ENCODE assay signal across 9 mouse cellular contexts in genomic region chr5:16199816-16200215, GRCm38 (mm10).
DNase-seq lines count a peak whose midpoint lies in the region; ATAC-seq and TF ChIP-seq lines count a peak whose summit lies in the region.
"Had no signal": no experiment of that assay in that cellular context is flagged by ENCODE, and none has a peak within 500 bp of the region (broad histone marks: within the 10 kb centered on the region; RNA-seq: fewer than 3 reads in every experiment).

No protein-coding gene starts in this region.

- H3K4me3 ChIP-seq in left cerebral cortex, adult 2 months = no peak overlapping the region
- no peak overlapping the region for H3K4me3 ChIP-seq in midbrain, postnatal 0 days (ENCODE audit: low read depth, low read length)
- H3K4me3 ChIP-seq: embryonic facial prominence, embryonic 15.5 days; heart, embryonic 15.5 days had no signal

- 42% methylated on average over 2 of the region's 2 CpGs for WGBS in midbrain, postnatal 0 days

- H3K27ac ChIP-seq in left cerebral cortex, adult 2 months = no peak overlapping the region
- no peak overlapping the region for H3K27ac ChIP-seq in midbrain, postnatal 0 days (ENCODE audit: low read depth, low read length)
- H3K27ac ChIP-seq: embryonic facial prominence, embryonic 15.5 days; heart, embryonic 15.5 days had no signal

- TF ChIP-seq CTCF in left cerebral cortex, adult 2 months (IDR thresholded peaks at IDR 0.05) = peak; percentile 28
- TF ChIP-seq CTCF in midbrain, postnatal 0 days (IDR thresholded peaks at IDR 0.05) = peak; percentile 59

- no peaks in the 10 kb centered on the region for H3K36me3 ChIP-seq in midbrain, postnatal 0 days (ENCODE audit: insufficient read depth, low read length)
- H3K36me3 ChIP-seq: embryonic facial prominence, embryonic 15.5 days; heart, embryonic 15.5 days had no signal

- no peak for ATAC-seq in midbrain, postnatal 0 days (ENCODE audit: low FRiP score)
- ATAC-seq in activated CD4-positive, CD25-positive, alpha-beta regulatory T cell, adult 4 months = no peak

- H3K9ac ChIP-seq in midbrain, postnatal 0 days (replicated peaks; ENCODE audit: low read length, poor library complexity, severe bottlenecking) = no peak overlapping the region
- H3K9ac ChIP-seq: embryonic facial prominence, embryonic 15.5 days; heart, embryonic 15.5 days had no signal

- no peaks in the 10 kb centered on the region for H3K27me3 ChIP-seq in midbrain, postnatal 0 days (ENCODE audit: insufficient read depth, low read length)
- H3K27me3 ChIP-seq: embryonic facial prominence, embryonic 15.5 days; heart, embryonic 15.5 days had no signal

- H3K4me2 ChIP-seq in midbrain, postnatal 0 days (ENCODE audit: low read depth, low read length, poor library complexity, severe bottlenecking) = no peak overlapping the region
- H3K4me2 ChIP-seq: embryonic facial prominence, embryonic 15.5 days; heart, embryonic 15.5 days had no signal

- intact Hi-C loops in left cerebral cortex, adult 2 months (cut with DNase I) = loop anchor here (10.0 kb wide), 1 partner anchor 355 kb away; no protein-coding TSS in a partner anchor
- intact Hi-C loops in heart, postnatal 36 days (cut with DNase I) = loop anchor here (5.0 kb wide), 1 partner anchor 363 kb away; no protein-coding TSS in a partner anchor

- H3K4me1 ChIP-seq in midbrain, postnatal 0 days (ENCODE audit: insufficient read depth, low read length) = no peaks in the 10 kb centered on the region
- H3K4me1 ChIP-seq: embryonic facial prominence, embryonic 15.5 days; heart, embryonic 15.5 days had no signal

- DNase-seq in left cerebral cortex, adult 2 months (ENCODE audit: extremely low spot score in 1 of 2, low spot score in 2 of 2) = no peak
- no peak for DNase-seq in left cerebral cortex, adult 18-20 months (ENCODE audit: low spot score in 2 of 2)
- DNase-seq in ZHBTc4 (ENCODE audit: low read depth, low spot score) = peak; percentile 26
- peak; percentile 59 for DNase-seq in embryo, embryonic 10.5 days (ENCODE audit: low spot score)
- peak; percentile 48 for DNase-seq in midbrain, postnatal 0 days (ENCODE audit: low spot score)
- DNase-seq in heart, postnatal 36 days = no peak

- no peaks in the 10 kb centered on the region for H3K9me3 ChIP-seq in midbrain, postnatal 0 days (ENCODE audit: low read length)
- H3K9me3 ChIP-seq: embryonic facial prominence, embryonic 15.5 days; heart, embryonic 15.5 days had no signal

Comparison
In these comparisons a context has a peak if more than half of its experiments do, and no peak if none do; other contexts are left out.
1. DNase-seq: peak in ZHBTc4 (single experiment), embryo, embryonic 10.5 days (single experiment) and midbrain, postnatal 0 days (single experiment); none in left cerebral cortex, adult 2 months (0 of 2), left cerebral cortex, adult 18-20 months (0 of 2) and heart, postnatal 36 days (0 of 2).